Mouse (Mus musculus) forebrain, embryonic 14.5 days (tissue): Measurements from ENCODE around the gene Cactin. TPM values are rescaled to one million over a fixed set of nuclear protein-coding genes. Genes with fewer than 3 reads are reported as not detected.

Source experiments
- ATAC-seq: fragments of 200-750 bp; cut with Nextera tagmentation; 2 replicates; pipeline ENCODE4 v1.8.0; 2017; ENCODE audit warnings: mild to moderate bottlenecking, moderate library complexity
- DNase-seq: peaks from one replicate; pipeline ENCODE4 v3.0.0-alpha.2; 2015; ENCODE audit warnings: low spot score
- H3K27ac ChIP-seq: fragments of 300-500 bp; sonication (generic); 2 replicates; pipeline ENCODE4 v1.5.1; 2014; ENCODE audit warnings: low read depth, mild to moderate bottlenecking, control low read depth, low read length, moderate library complexity
- H3K27me3 ChIP-seq: fragments of 300-500 bp; sonication (generic); replicated peaks from 2 replicates; pipeline ENCODE4 v1.6.1; 2014; ENCODE audit warnings: low read length, control low read depth, mixed read lengths; ENCODE audit not compliant: control insufficient read depth, insufficient read depth
- H3K36me3 ChIP-seq: fragments of 300-500 bp; sonication (generic); 2 replicates; pipeline ENCODE4 v1.6.1; 2014; ENCODE audit warnings: low read length, control low read depth; ENCODE audit not compliant: control insufficient read depth, insufficient read depth
- H3K4me1 ChIP-seq: fragments of 300-500 bp; sonication (generic); 2 replicates; pipeline ENCODE4 v1.6.1; 2014; ENCODE audit warnings: antibody characterized with exemption, low read length, control low read depth; ENCODE audit not compliant: control insufficient read depth, insufficient read depth
- H3K4me2 ChIP-seq: fragments of 300-500 bp; sonication (generic); 2 replicates; pipeline ENCODE4 v1.6.1; 2014; ENCODE audit warnings: mild to moderate bottlenecking, control low read depth, low read length
- H3K4me3 ChIP-seq: fragments of 300-500 bp; sonication (generic); 2 replicates; pipeline ENCODE4 v1.5.1; 2014; ENCODE audit warnings: low read depth, low read length, control low read depth
- H3K9ac ChIP-seq: fragments of 300-500 bp; sonication (generic); 2 replicates; pipeline ENCODE4 v1.6.1; 2014; ENCODE audit warnings: mild to moderate bottlenecking, low read length, control low read depth, moderate library complexity
- H3K9me3 ChIP-seq: fragments of 300-500 bp; sonication (generic); replicated peaks from 2 replicates; pipeline ENCODE4 v1.6.1; 2016; ENCODE audit warnings: low read length, control low read depth, mixed read lengths; ENCODE audit not compliant: control insufficient read depth
- WGBS: fragments of 180-500 bp; shearing (Covaris S2); extraction: QIAGEN DNeasy Blood & Tissue Kit; methylation state at CpG from one replicate; pipeline ENCODE4 v1.1.7; 2014; 5-methylcytosine and 5-hydroxymethylcytosine counted together
- polyA plus RNA-seq: library from polyadenylated mRNA; unstranded; fragments of >200 nt; fragmentation: Nextera tagmentation; extraction: Ambion mirVana; gene quantifications from 2 replicates; pipeline ENCODE4 v1.2.1, GENCODE M21; 2014

The Cactin gene
- polyA plus RNA-seq, 1 experiment from 2014 or later = 16.8 TPM

GRCm38 (mm10) chr10:81327959-81328358 lies 7.1 kb downstream of the Cactin start:
- WGBS = 56% methylated on average over 2 of the region's 2 CpGs
- H3K9ac ChIP-seq = no peak overlapping the region
- no peak for DNase-seq
- no peak for ATAC-seq
- H3K27ac ChIP-seq = no peak overlapping the region
- H3K4me1 ChIP-seq = no peaks in the 10 kb centered on the region
- H3K9me3 ChIP-seq = no peaks in the 10 kb centered on the region
- no peak overlapping the region for H3K4me2 ChIP-seq
- no peak overlapping the region for H3K4me3 ChIP-seq
- peaks cover 9% of the 10 kb centered on the region; the same call in 1 of the 2 replicates for H3K27me3 ChIP-seq
- H3K36me3 ChIP-seq = peaks cover 48% of the 10 kb centered on the region

DNA sequence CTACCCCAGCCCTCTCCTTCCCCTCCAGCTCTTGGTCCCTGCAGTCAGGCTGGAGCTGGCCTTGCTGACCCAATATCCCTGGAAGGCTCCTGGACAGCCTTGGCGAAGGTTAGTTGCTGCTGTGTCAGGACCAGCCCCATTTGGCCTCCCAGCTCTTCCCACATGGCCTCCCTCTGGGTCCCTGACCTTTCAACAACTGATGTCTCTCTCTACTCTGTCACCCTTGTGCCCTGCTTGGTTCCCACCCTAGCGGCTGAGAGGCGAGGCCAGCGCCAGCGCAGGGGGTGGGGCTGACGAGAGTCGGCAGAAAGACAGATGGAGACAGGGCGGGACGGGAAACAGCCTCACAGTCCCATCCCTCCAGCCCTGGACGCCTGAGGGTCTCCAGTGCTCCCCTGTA lies 7.5 kb downstream of the Cactin start, which contains the start of gene Tbxa2r:
Tbxa2r (plus strand) TSS at position 346 of the 400 bp plus-strand sequence.
- no peaks in the 10 kb centered on the region for H3K9me3 ChIP-seq
- no peaks in the 10 kb centered on the region for H3K4me1 ChIP-seq
- no peak for ATAC-seq
- peaks cover 44% of the 10 kb centered on the region for H3K36me3 ChIP-seq
- no peak within 1 kb of the TSS for H3K4me2 ChIP-seq
- DNase-seq = no peak
- H3K4me3 ChIP-seq = no peak within 1 kb of the TSS
- H3K9ac ChIP-seq = no peak within 1 kb of the TSS
- H3K27me3 ChIP-seq = peaks cover 10% of the 10 kb centered on the region; the same call in 1 of the 2 replicates
- H3K27ac ChIP-seq = no peak within 1 kb of the TSS
- 15% methylated on average over 10 of the region's 10 CpGs for WGBS

DNA sequence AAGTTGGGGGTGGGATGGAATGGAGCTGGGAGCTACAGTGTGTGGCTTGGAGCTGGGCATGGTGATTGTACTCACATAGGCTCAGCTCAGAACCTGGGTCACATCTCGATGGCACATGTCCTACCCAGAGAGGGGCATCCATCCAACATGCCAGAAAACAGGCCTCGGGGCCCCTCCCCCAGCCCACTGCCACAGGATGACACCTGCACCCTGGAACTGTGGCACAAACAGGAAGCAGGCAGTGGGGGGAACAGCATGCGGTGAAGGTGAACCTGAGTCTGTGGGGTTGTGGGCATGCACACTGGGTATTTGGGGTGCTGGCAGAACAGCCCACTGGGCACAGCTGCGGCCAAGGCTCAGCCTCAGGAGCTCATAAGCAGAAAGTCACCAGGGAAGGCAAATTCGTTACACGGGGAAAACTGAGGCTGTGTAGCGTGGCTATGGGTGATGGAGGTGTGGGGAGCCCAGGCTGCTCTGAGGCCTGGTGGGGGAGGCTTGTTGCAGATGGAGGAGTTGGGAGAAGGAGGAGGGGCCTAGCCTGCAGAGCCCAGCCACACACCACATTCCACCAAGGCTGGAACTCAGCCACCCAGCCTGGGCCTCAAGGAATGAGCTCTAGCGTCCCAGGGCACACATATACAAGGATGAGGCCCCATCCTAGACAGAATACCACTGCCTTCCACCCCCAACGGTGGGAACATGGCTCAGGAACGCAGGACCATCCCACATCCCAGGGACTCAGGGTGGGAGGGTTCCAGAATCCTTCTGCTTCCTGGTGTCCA lies 8.5 kb downstream of the Cactin start:
- DNase-seq (no peak), ATAC-seq (no peak)
- no peak overlapping the region for H3K4me3 ChIP-seq
- no peaks in the 10 kb centered on the region for H3K9me3 ChIP-seq
- peaks cover 34% of the 10 kb centered on the region for H3K36me3 ChIP-seq
- 79% methylated on average over 10 of the region's 10 CpGs for WGBS
- H3K4me1 ChIP-seq = no peaks in the 10 kb centered on the region
- peaks cover 10% of the 10 kb centered on the region; the same call in 1 of the 2 replicates for H3K27me3 ChIP-seq
- no peak overlapping the region for H3K27ac ChIP-seq
- no peak overlapping the region for H3K4me2 ChIP-seq
- no peak overlapping the region for H3K9ac ChIP-seq

- WGBS = 62% methylated on average over 4 of the region's 4 CpGs
- ATAC-seq = no peak
- Histone ChIP-seq H3K4me1 (no peaks in the 10 kb centered on the region), H3K27ac (no peak overlapping the region), H3K9ac (no peak overlapping the region), H3K4me3 (no peak overlapping the region), H3K36me3 (peaks cover 28% of the 10 kb centered on the region), H3K9me3 (no peaks in the 10 kb centered on the region), H3K4me2 (no peak overlapping the region), H3K27me3 (peaks cover 10% of the 10 kb centered on the region; the same call in 1 of the 2 replicates)
- DNase-seq = no peak
Observed at GRCm38 (mm10) chr10:81330007-81330406, 9.1 kb downstream of the Cactin start.

DNA sequence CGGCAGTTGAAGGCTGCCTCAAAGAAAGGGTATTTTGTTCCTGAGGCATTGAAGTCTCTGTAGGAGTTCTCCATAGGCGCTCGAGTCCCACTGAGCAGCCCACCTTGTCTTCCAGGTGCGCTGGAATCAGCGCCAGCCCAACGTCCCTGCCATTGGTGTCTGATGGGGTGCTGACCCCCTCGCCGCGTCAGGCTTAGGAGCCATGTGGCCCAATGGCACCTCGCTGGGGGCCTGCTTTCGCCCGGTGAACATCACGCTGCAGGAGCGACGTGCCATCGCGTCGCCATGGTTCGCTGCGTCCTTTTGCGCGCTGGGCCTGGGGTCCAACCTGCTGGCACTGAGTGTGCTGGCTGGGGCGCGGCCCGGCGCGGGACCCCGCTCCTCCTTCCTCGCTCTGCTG lies 11.4 kb downstream of the Cactin start:
- no peaks in the 10 kb centered on the region for H3K4me1 ChIP-seq
- H3K9ac ChIP-seq = no peak overlapping the region
- peaks cover 10% of the 10 kb centered on the region; the same call in 1 of the 2 replicates for H3K27me3 ChIP-seq
- no peaks in the 10 kb centered on the region for H3K9me3 ChIP-seq
- DNase-seq = no peak
- H3K27ac ChIP-seq = no peak overlapping the region
- no peak overlapping the region for H3K4me3 ChIP-seq
- H3K36me3 ChIP-seq = peaks cover 5% of the 10 kb centered on the region; the same call in 1 of the 2 replicates
- 19% methylated on average over 29 of the region's 29 CpGs for whole genome bisulfite sequencing
- H3K4me2 ChIP-seq = no peak overlapping the region
- ATAC-seq = no peak

DNA sequence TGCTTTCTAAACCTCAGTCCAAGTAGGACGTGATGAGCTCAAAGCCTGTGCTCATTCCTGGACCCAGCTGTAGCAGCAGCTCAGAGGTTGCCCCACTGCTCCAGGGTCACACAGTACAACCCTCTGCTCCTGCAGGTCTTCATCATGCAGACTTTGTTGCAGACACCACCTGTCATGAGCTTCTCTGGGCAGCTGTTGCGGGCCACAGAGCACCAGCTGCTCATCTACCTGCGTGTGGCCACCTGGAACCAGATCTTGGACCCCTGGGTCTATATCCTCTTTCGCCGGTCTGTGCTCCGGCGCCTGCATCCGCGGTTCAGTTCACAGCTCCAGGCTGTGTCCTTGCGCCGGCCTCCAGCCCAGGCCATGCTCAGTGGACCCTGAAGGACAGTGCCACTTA lies 13.4 kb downstream of the Cactin start:
- WGBS = 68% methylated on average over 11 of the region's 11 CpGs
- no peak for DNase-seq

GRCm38 (mm10) chr10:81335393-81336340 lies 14.8 kb downstream of the Cactin start:
- peaks cover 10% of the 10 kb centered on the region; the same call in 1 of the 2 replicates for H3K27me3 ChIP-seq
- H3K4me2 ChIP-seq = no peak overlapping the region
- 0 out of 2 replicates have a peak overlapping the region, but pooled peaks have one; percentile 8 for H3K9ac ChIP-seq
- ATAC-seq = no peak
- no peak overlapping the region for H3K4me3 ChIP-seq
- H3K27ac ChIP-seq = no peak overlapping the region
- no peak for DNase-seq
- H3K36me3 ChIP-seq = no peaks in the 10 kb centered on the region
- no peaks in the 10 kb centered on the region for H3K4me1 ChIP-seq
- 38% methylated on average over 16 of the region's 19 CpGs for WGBS
- no peaks in the 10 kb centered on the region for H3K9me3 ChIP-seq

More for the DNA sequence above, 13.4 kb downstream of the Cactin start:
- Histone ChIP-seq H3K27ac (no peak overlapping the region), H3K9me3 (no peaks in the 10 kb centered on the region), H3K4me1 (no peaks in the 10 kb centered on the region), H3K9ac (no peak overlapping the region), H3K36me3 (no peaks in the 10 kb centered on the region), H3K27me3 (peaks cover 10% of the 10 kb centered on the region; the same call in 1 of the 2 replicates), H3K4me3 (no peak overlapping the region), H3K4me2 (no peak overlapping the region)
- ATAC-seq = no peak

- Histone ChIP-seq H3K9me3 (no peaks in the 10 kb centered on the region), H3K4me2 (no peak overlapping the region), H3K4me3 (no peak overlapping the region), H3K9ac (no peak overlapping the region), H3K27me3 (peaks cover 17% of the 10 kb centered on the region), H3K4me1 (no peaks in the 10 kb centered on the region), H3K36me3 (no peaks in the 10 kb centered on the region), H3K27ac (no peak overlapping the region)
- DNase-seq = no peak
- WGBS = 98% methylated on average over 4 of the region's 4 CpGs
- no peak for ATAC-seq
Observed at GRCm38 (mm10) chr10:81336558-81336957, 15.7 kb downstream of the Cactin start.
